Mouse (Mus musculus): ENCODE measurements around the gene App. TPM values are rescaled to one million over a fixed set of nuclear protein-coding genes. Genes with fewer than 3 reads are reported as not detected.

App gene
- polyA plus RNA-seq, 1 experiment from 2014 or later = 287 TPM

DNA sequence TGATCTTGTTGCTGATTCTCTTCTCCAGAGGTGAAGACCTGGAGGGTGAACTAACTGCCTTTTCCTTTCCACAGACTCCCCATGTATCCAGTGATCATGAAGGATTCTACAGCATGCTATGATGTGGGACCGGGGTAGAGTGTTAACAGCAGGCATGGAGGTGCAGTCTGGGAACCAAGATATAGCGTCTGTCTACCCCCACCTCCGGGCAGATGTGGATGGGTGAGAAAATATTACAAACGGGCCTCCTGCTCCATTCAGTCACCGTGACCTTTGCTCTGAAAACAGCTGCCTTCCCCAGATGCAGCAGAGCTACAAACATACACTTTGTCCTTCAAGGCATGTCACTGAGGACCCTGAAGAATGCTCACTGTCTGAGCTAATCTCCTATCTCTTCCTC lies 195.0 kb downstream of the App start:
- H3K27ac ChIP-seq (ENCODE audit: low read length) = no peak overlapping the region
- no peaks in the 10 kb centered on the region for H3K27me3 ChIP-seq (replicated peaks; ENCODE audit: control insufficient read depth, insufficient read depth, low read length)
- no peaks in the 10 kb centered on the region for H3K9me3 ChIP-seq (ENCODE audit: control insufficient read depth, low read length)
- H3K4me2 ChIP-seq (ENCODE audit: low read length) = no peak overlapping the region
- no peak overlapping the region for H3K4me3 ChIP-seq (replicated peaks; ENCODE audit: low read length)
- H3K36me3 ChIP-seq (ENCODE audit: control insufficient read depth, insufficient read depth) = peaks cover 6% of the 10 kb centered on the region
- WGBS = 84% methylated on average over 5 of the region's 5 CpGs
- peaks cover 2% of the 10 kb centered on the region; the same call in 1 of the 2 replicates for H3K4me1 ChIP-seq (replicated peaks; ENCODE audit: control insufficient read depth, insufficient read depth, low read length)
- no peak for ATAC-seq
- H3K9ac ChIP-seq (replicated peaks; ENCODE audit: low read depth, low read length) = no peak overlapping the region

DNA sequence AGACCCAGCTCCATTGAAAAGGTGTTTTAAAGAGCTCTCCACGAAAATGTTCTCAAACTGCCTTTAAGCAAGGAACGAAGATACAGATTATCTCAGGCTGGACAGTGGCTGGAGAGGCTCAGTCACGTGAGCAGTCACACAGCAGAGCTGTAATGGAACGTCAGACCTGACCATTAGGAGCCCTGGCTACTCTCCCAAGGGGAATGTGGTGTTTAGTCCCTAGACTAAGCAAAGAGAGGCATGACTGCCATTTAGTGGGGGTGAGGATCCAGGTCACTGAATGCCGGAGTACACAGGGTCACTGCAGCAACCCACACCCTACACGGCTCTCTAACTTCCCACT lies 199.4 kb downstream of the App start:
- H3K9ac ChIP-seq (replicated peaks; ENCODE audit: low read depth, low read length) = no peak overlapping the region
- H3K9me3 ChIP-seq (ENCODE audit: control insufficient read depth, low read length) = no peaks in the 10 kb centered on the region
- ATAC-seq = no peak
- H3K27me3 ChIP-seq (replicated peaks; ENCODE audit: control insufficient read depth, insufficient read depth, low read length) = no peaks in the 10 kb centered on the region
- WGBS = 94% methylated on average over 6 of the region's 6 CpGs
- H3K4me3 ChIP-seq (replicated peaks; ENCODE audit: low read length) = no peak overlapping the region
- H3K4me1 ChIP-seq (replicated peaks; ENCODE audit: control insufficient read depth, insufficient read depth, low read length) = peaks cover 12% of the 10 kb centered on the region
- no peak overlapping the region for H3K4me2 ChIP-seq (ENCODE audit: low read length)
- peaks cover 6% of the 10 kb centered on the region for H3K36me3 ChIP-seq (ENCODE audit: control insufficient read depth, insufficient read depth)
- no peak overlapping the region for H3K27ac ChIP-seq (ENCODE audit: low read length)

- H3K27me3 ChIP-seq (replicated peaks; ENCODE audit: control insufficient read depth, insufficient read depth, low read length) = no peaks in the 10 kb centered on the region
- H3K36me3 ChIP-seq (ENCODE audit: control insufficient read depth, insufficient read depth) = peaks cover 6% of the 10 kb centered on the region
- H3K4me3 ChIP-seq (replicated peaks; ENCODE audit: low read length) = no peak overlapping the region
- H3K9ac ChIP-seq (replicated peaks; ENCODE audit: low read depth, low read length) = no peak overlapping the region
- H3K4me1 ChIP-seq (replicated peaks; ENCODE audit: control insufficient read depth, insufficient read depth, low read length) = peaks cover 12% of the 10 kb centered on the region
- H3K9me3 ChIP-seq (ENCODE audit: control insufficient read depth, low read length) = no peaks in the 10 kb centered on the region
- ATAC-seq = no peak
- no peak overlapping the region for H3K27ac ChIP-seq (ENCODE audit: low read length)
- WGBS = 96% methylated on average over 15 of the region's 15 CpGs
- no peak overlapping the region for H3K4me2 ChIP-seq (ENCODE audit: low read length)
Observed at GRCm38 (mm10) chr16:84973446-84974175, 200.0 kb downstream of the App start.

GRCm38 (mm10) chr16:84971535-84972330 lies 201.8 kb downstream of the App start:
- Histone ChIP-seq H3K36me3 (ENCODE audit: control insufficient read depth, insufficient read depth) (peaks cover 2% of the 10 kb centered on the region; the same call in 1 of the 2 replicates), H3K9me3 (ENCODE audit: control insufficient read depth, low read length) (no peaks in the 10 kb centered on the region), H3K27me3 (replicated peaks; ENCODE audit: control insufficient read depth, insufficient read depth, low read length) (no peaks in the 10 kb centered on the region), H3K27ac (ENCODE audit: low read length) (peak overlapping the region; percentile 38; the same call in 1 of the 2 replicates), H3K9ac (replicated peaks; ENCODE audit: low read depth, low read length) (no peak overlapping the region), H3K4me3 (replicated peaks; ENCODE audit: low read length) (no peak overlapping the region), H3K4me2 (ENCODE audit: low read length) (no peak overlapping the region; the same call in 1 of the 2 replicates), H3K4me1 (replicated peaks; ENCODE audit: control insufficient read depth, insufficient read depth, low read length) (peaks cover 12% of the 10 kb centered on the region)
- WGBS = 47% methylated on average over 16 of the region's 16 CpGs
- ATAC-seq = peak; percentile 39

DNA sequence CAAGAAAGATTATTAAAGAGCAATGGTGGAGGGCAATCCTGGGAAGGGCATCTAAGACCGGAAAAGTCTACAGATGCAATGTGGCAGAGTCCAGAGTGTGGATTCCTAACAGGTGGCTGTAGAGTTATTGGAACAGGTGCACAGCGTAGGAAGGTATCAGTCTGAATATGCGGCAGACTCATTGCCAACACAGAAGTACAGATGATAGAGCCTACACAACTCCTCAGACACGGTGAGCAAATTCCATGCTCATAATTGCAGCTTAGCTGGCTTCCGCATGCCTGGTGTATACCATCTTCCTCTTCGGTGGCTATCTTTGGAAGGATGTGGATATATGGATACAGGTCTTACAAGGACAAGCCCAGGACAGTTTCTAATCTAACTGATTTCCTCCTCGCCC lies 204.5 kb downstream of the App start:
- WGBS = 94% methylated on average over 7 of the region's 7 CpGs

DNA sequence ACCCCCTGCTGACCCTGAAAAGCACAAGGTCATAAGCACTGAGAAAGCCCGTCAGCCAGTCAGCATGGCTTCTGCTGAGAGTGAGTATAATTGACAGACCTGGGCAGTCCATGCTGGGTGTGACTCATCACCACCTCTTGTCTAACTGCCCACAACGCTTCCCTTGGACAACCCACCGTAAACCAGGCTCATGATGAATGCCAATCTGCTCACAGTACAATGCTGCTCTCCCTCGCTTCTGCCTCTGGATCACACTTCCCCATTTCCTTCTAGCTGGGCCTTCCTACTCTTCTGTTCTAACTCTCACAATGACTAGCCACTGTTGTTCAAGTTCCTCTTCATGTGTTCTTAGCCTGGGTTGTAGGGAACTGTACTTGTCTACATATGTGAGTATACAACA lies 206.6 kb downstream of the App start:
- 62% methylated on average over 4 of the region's 4 CpGs for WGBS
- peaks cover 12% of the 10 kb centered on the region for H3K36me3 ChIP-seq (ENCODE audit: control insufficient read depth, insufficient read depth)

More for the DNA sequence above, 204.5 kb downstream of the App start:
- H3K4me2 ChIP-seq (ENCODE audit: low read length) = no peak overlapping the region
- no peak for ATAC-seq
- H3K9ac ChIP-seq (replicated peaks; ENCODE audit: low read depth, low read length) = no peak overlapping the region
- H3K27me3 ChIP-seq (replicated peaks; ENCODE audit: control insufficient read depth, insufficient read depth, low read length) = no peaks in the 10 kb centered on the region
- peaks cover 5% of the 10 kb centered on the region; the same call in 1 of the 2 replicates for H3K36me3 ChIP-seq (ENCODE audit: control insufficient read depth, insufficient read depth)
- H3K4me3 ChIP-seq (replicated peaks; ENCODE audit: low read length) = no peak overlapping the region
- H3K9me3 ChIP-seq (ENCODE audit: control insufficient read depth, low read length) = no peaks in the 10 kb centered on the region
- H3K27ac ChIP-seq (ENCODE audit: low read length) = no peak overlapping the region
- H3K4me1 ChIP-seq (replicated peaks; ENCODE audit: control insufficient read depth, insufficient read depth, low read length) = peaks cover 19% of the 10 kb centered on the region

DNA sequence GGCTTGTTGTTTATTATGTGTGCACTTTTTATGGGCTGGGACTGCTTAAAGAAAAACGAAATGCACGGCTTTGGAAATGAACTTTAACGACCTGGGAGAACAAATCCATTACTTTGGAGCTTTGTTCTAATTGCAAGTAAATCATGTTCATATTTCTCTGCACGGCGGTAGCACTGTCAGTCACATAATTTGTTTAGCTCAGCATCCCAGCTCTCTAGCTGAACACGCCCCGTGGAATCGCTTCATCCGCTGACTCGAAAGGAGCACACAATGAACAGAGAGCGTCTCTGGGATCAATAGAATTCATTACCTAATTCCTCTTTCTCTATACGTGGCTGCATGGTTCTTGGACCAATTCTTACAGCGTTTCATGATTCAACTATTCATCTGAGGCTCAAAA lies 207.5 kb downstream of the App start:
- no peak for ATAC-seq
- Histone ChIP-seq H3K27me3 (replicated peaks; ENCODE audit: control insufficient read depth, insufficient read depth, low read length) (no peaks in the 10 kb centered on the region), H3K9me3 (ENCODE audit: control insufficient read depth, low read length) (no peaks in the 10 kb centered on the region), H3K4me1 (replicated peaks; ENCODE audit: control insufficient read depth, insufficient read depth, low read length) (peaks cover 9% of the 10 kb centered on the region; the same call in 1 of the 2 replicates), H3K4me2 (ENCODE audit: low read length) (no peak overlapping the region), H3K27ac (ENCODE audit: low read length) (no peak overlapping the region), H3K36me3 (ENCODE audit: control insufficient read depth, insufficient read depth) (peaks cover 20% of the 10 kb centered on the region), H3K9ac (replicated peaks; ENCODE audit: low read depth, low read length) (no peak overlapping the region), H3K4me3 (replicated peaks; ENCODE audit: low read length) (no peak overlapping the region)
- 44% methylated on average over 13 of the region's 13 CpGs for WGBS

More for the DNA sequence above, 206.6 kb downstream of the App start:
- H3K4me2 ChIP-seq (ENCODE audit: low read length) = no peak overlapping the region
- no peak overlapping the region for H3K9ac ChIP-seq (replicated peaks; ENCODE audit: low read depth, low read length)
- peaks cover 16% of the 10 kb centered on the region for H3K4me1 ChIP-seq (replicated peaks; ENCODE audit: control insufficient read depth, insufficient read depth, low read length)
- ATAC-seq = no peak
- H3K9me3 ChIP-seq (ENCODE audit: control insufficient read depth, low read length) = no peaks in the 10 kb centered on the region
- H3K27ac ChIP-seq (ENCODE audit: low read length) = no peak overlapping the region
- H3K4me3 ChIP-seq (replicated peaks; ENCODE audit: low read length) = no peak overlapping the region
- no peaks in the 10 kb centered on the region for H3K27me3 ChIP-seq (replicated peaks; ENCODE audit: control insufficient read depth, insufficient read depth, low read length)

DNA sequence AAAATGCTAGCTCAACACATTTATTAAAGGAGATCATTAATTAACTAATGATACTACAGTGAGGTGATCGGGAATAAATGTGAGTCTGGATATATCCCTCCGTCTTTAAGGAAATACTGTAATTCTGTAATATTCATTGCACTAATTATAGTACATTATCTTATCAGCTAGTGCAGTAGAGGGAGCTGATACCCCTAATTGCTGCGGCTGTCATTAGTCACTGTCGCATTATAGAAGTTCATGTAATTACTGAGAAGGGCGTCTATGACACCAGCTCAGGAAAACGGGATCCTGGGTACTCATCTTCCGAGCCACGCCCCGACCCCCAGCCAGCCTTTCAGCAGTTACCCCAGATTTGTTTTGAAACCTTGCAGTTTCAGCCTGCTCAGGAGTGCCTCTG lies 209.6 kb downstream of the App start:
- Histone ChIP-seq H3K4me3 (replicated peaks; ENCODE audit: low read length) (no peak overlapping the region), H3K9ac (replicated peaks; ENCODE audit: low read depth, low read length) (no peak overlapping the region), H3K4me1 (replicated peaks; ENCODE audit: control insufficient read depth, insufficient read depth, low read length) (0 out of 2 replicates have a peak, but pooled peaks cover 9% of the 10 kb centered on the region), H3K9me3 (ENCODE audit: control insufficient read depth, low read length) (no peaks in the 10 kb centered on the region), H3K27ac (ENCODE audit: low read length) (no peak overlapping the region), H3K27me3 (replicated peaks; ENCODE audit: control insufficient read depth, insufficient read depth, low read length) (no peaks in the 10 kb centered on the region), H3K4me2 (ENCODE audit: low read length) (no peak overlapping the region), H3K36me3 (ENCODE audit: control insufficient read depth, insufficient read depth) (peaks cover 31% of the 10 kb centered on the region)
- 55% methylated on average over 9 of the region's 9 CpGs for WGBS
- peak; percentile 60 for ATAC-seq

- 0 out of 2 replicates have a peak, but pooled peaks cover 9% of the 10 kb centered on the region for H3K4me1 ChIP-seq (replicated peaks; ENCODE audit: control insufficient read depth, insufficient read depth, low read length)
- ATAC-seq = 0 out of 2 replicates have a peak, but pooled peaks have one; percentile 3
- no peaks in the 10 kb centered on the region for H3K27me3 ChIP-seq (replicated peaks; ENCODE audit: control insufficient read depth, insufficient read depth, low read length)
- no peak overlapping the region; the same call in 1 of the 2 replicates for H3K27ac ChIP-seq (ENCODE audit: low read length)
- no peak overlapping the region for H3K4me3 ChIP-seq (replicated peaks; ENCODE audit: low read length)
- no peak overlapping the region for H3K4me2 ChIP-seq (ENCODE audit: low read length)
- H3K9ac ChIP-seq (replicated peaks; ENCODE audit: low read depth, low read length) = no peak overlapping the region
- H3K9me3 ChIP-seq (ENCODE audit: control insufficient read depth, low read length) = no peaks in the 10 kb centered on the region
- peaks cover 31% of the 10 kb centered on the region for H3K36me3 ChIP-seq (ENCODE audit: control insufficient read depth, insufficient read depth)
- WGBS = 57% methylated on average over 12 of the region's 12 CpGs
Observed at GRCm38 (mm10) chr16:84963527-84963926, 210.0 kb downstream of the App start.

Data from forebrain, embryonic 16.5 days (tissue).